ENCODE assay signal across 1 mouse cellular context in genomic region chr2:76653070-76653469, GRCm38 (mm10).
TF ChIP-seq lines count a peak whose summit lies in the region.

No protein-coding gene starts in this region.

TF ChIP-seq in MEL, 35 proteins besides CTCF, POLR2A, EP300 and RAD21:
- TF ChIP-seq POLR2AphosphoS2 (IDR thresholded peaks at IDR 0.05; ENCODE audit: low read length) = no peak
- TF ChIP-seq ELF1 (IDR thresholded peaks at IDR 0.05; ENCODE audit: low read depth, low read length) = no peak
- TF ChIP-seq MXI1 (IDR thresholded peaks at IDR 0.05; ENCODE audit: low read depth, low read length) = no peak
- no peak for TF ChIP-seq POLR2AphosphoS5 (IDR thresholded peaks at IDR 0.05; ENCODE audit: borderline replicate concordance, low read depth, low read length)
- TF ChIP-seq TAL1 (IDR thresholded peaks at IDR 0.05; ENCODE audit: low read length) = no peak
- TF ChIP-seq SIN3A (IDR thresholded peaks at IDR 0.05; ENCODE audit: low read length) = no peak
- TF ChIP-seq USF2 (IDR thresholded peaks at IDR 0.05; ENCODE audit: borderline replicate concordance in 1 of 2, insufficient read depth in 1 of 2, low read depth in 1 of 2, low read length in 2 of 2) = no peak
- TF ChIP-seq E2F4 (IDR thresholded peaks at IDR 0.05; ENCODE audit: borderline replicate concordance, low read depth, low read length) = no peak
- TF ChIP-seq NRF1 (IDR thresholded peaks at IDR 0.05; ENCODE audit: insufficient read depth, low read depth, low read length, poor library complexity, severe bottlenecking) = no peak
- no peak for TF ChIP-seq GATA1 (IDR thresholded peaks at IDR 0.05; ENCODE audit: low read depth, low read length)
- no peak for TF ChIP-seq RCOR1 (IDR thresholded peaks at IDR 0.05; ENCODE audit: low read depth, low read length)
